26 mouse cellular contexts compared by ENCODE assay signal in genomic region chr16:8673343-8673742, GRCm38 (mm10). TPM values are rescaled to one million over a fixed set of nuclear protein-coding genes. Genes with fewer than 3 reads are reported as not detected.
"Had no signal": no experiment of that assay in that cellular context is flagged by ENCODE, and none has a peak within 500 bp of the region (broad histone marks: within the 10 kb centered on the region; RNA-seq: fewer than 3 reads in every experiment).

No protein-coding gene starts in this region.

- H3K36me3 ChIP-seq: midbrain, embryonic 15.5 days; neural tube, embryonic 15.5 days had no signal

- H3K27ac ChIP-seq: limb, embryonic 12.5 days; limb, embryonic 15.5 days; macrophage; midbrain, embryonic 15.5 days; neural tube, embryonic 12.5 days; stomach, postnatal 0 days had no signal

- H3K9ac ChIP-seq: limb, embryonic 12.5 days; limb, embryonic 15.5 days; lung, embryonic 14.5 days; midbrain, embryonic 15.5 days; neural tube, embryonic 12.5 days; neural tube, embryonic 15.5 days had no signal

- H3K4me2 ChIP-seq: limb, embryonic 15.5 days; midbrain, embryonic 11.5 days had no signal

- H3K4me3 ChIP-seq: limb, embryonic 12.5 days; limb, embryonic 15.5 days; neural tube, embryonic 12.5 days had no signal

- H3K27me3 ChIP-seq: neural tube, embryonic 15.5 days had no signal

- H3K9me3 ChIP-seq: limb, embryonic 12.5 days; limb, embryonic 15.5 days; midbrain, embryonic 15.5 days; neural tube, embryonic 12.5 days; neural tube, embryonic 15.5 days had no signal

- ATAC-seq: intestine, embryonic 16.5 days; lung, postnatal 0 days; midbrain, embryonic 15.5 days had no signal

- DNase-seq: kidney, adult 18-20 months; kidney, postnatal 14 days; kidney, postnatal 4 days; left cerebral cortex, postnatal 4 days; right cerebral cortex, adult 18-20 months; right cerebral cortex, postnatal 14 days; right cerebral cortex, postnatal 4 days; thymus, adult 2 months had no signal

RNA-seq across cellular contexts. Expression of gene Gm5767, which starts 7.2 kb away (rescaled TPM):
- total RNA-seq: layer of hippocampus, adult 18-20 months; layer of hippocampus, postnatal 14 days; left cerebral cortex, adult 8-10 months; left cerebral cortex, postnatal 14 days; left cerebral cortex, postnatal 4 days; megakaryocyte-erythroid progenitor cell, adult 5-6 weeks had no signal
- polyA plus RNA-seq: intestine, embryonic 16.5 days; kidney, embryonic 16.5 days; limb, embryonic 12.5 days; lung, embryonic 14.5 days; lung, postnatal 0 days; macrophage; midbrain, embryonic 11.5 days; neural tube, embryonic 12.5 days; neural tube, embryonic 15.5 days; stomach, embryonic 14.5 days; stomach, postnatal 0 days had no signal
